8 mouse cellular contexts compared by ENCODE assay signal in genomic region chr19:22552179-22552578, GRCm38 (mm10).
A peak's percentile ranks its signal among the peaks of the same experiment; 100 is the strongest.
DNase-seq lines count a peak whose midpoint lies in the region; ATAC-seq and TF ChIP-seq lines count a peak whose summit lies in the region.
"Had no signal": no experiment of that assay in that cellular context is flagged by ENCODE, and none has a peak within 500 bp of the region (broad histone marks: within the 10 kb centered on the region; RNA-seq: fewer than 3 reads in every experiment).

No protein-coding gene starts in this region.

- DNase-seq in G1E (ENCODE audit: low spot score) = peak; percentile 9
- DNase-seq in adrenal gland, adult 18-20 months (ENCODE audit: low spot score in 2 of 2) = peak; percentile 49 to 54
- peak; percentile 30 to 63 for DNase-seq in cerebellum, postnatal 4 days (ENCODE audit: low spot score in 2 of 2)
- peak; percentile 49 for DNase-seq in gastrocnemius, postnatal 14 days
- DNase-seq in layer of hippocampus, adult 11-12 months (ENCODE audit: low spot score) = peak; percentile 67
- DNase-seq in lung, postnatal 0 days (ENCODE audit: low spot score) = peak; percentile 44
- DNase-seq in retina, postnatal 1 day = peak; percentile 73

- H3K36me3 ChIP-seq in G1E (replicated peaks) = no peaks in the 10 kb centered on the region
- no peaks in the 10 kb centered on the region for H3K36me3 ChIP-seq in lung, postnatal 0 days (ENCODE audit: insufficient read depth, low read length)
- H3K36me3 ChIP-seq: heart, embryonic 15.5 days had no signal

- H3K4me1 ChIP-seq in G1E (ENCODE audit: insufficient read depth, low read depth, low read length) = no peaks in the 10 kb centered on the region
- H3K4me1 ChIP-seq in lung, postnatal 0 days (ENCODE audit: insufficient read depth, low read depth, low read length) = no peaks in the 10 kb centered on the region

- no peak for TF ChIP-seq EP300 in lung, postnatal 0 days (IDR thresholded peaks at IDR 0.05)

- intact Hi-C loops in gastrocnemius, postnatal 14 days (cut with DNase I; ENCODE audit: low total_unique reads) = loop anchor here (2.0 kb wide), 1 partner anchor 331 kb away; no protein-coding TSS in a partner anchor

- ATAC-seq in G1E (ENCODE audit: extremely low read depth, insufficient number of reproducible peaks, low FRiP score, poor library complexity, severe bottlenecking) = no peak
- no peak for ATAC-seq in lung, postnatal 0 days

- no peak overlapping the region for H3K4me3 ChIP-seq in G1E (ENCODE audit: low read depth, low read length)
- H3K4me3 ChIP-seq in lung, postnatal 0 days (ENCODE audit: low read depth, low read length) = no peak overlapping the region
- H3K4me3 ChIP-seq: heart, embryonic 15.5 days had no signal

- TF ChIP-seq CTCF in G1E (IDR thresholded peaks at IDR 0.05; ENCODE audit: low read depth, low read length) = peak; percentile 54; the same call in 1 of the 2 replicates
- TF ChIP-seq CTCF in lung, postnatal 0 days (IDR thresholded peaks at IDR 0.05) = peak; percentile 78

- 25% methylated on average over 5 of the region's 5 CpGs for WGBS in lung, postnatal 0 days

- H3K4me2 ChIP-seq in lung, postnatal 0 days (replicated peaks; ENCODE audit: low read depth, low read length) = no peak overlapping the region
- H3K4me2 ChIP-seq: heart, embryonic 15.5 days had no signal

- H3K27me3 ChIP-seq in G1E (ENCODE audit: insufficient read depth, low read length) = no peaks in the 10 kb centered on the region
- no peaks in the 10 kb centered on the region for H3K27me3 ChIP-seq in lung, postnatal 0 days (replicated peaks; ENCODE audit: insufficient read depth, low read length)
- H3K27me3 ChIP-seq: heart, embryonic 15.5 days had no signal

- no peak overlapping the region for H3K9ac ChIP-seq in lung, postnatal 0 days (replicated peaks; ENCODE audit: low read depth)
- H3K9ac ChIP-seq: heart, embryonic 15.5 days had no signal

- H3K27ac ChIP-seq in lung, postnatal 0 days (ENCODE audit: low read length) = no peak overlapping the region
- H3K27ac ChIP-seq: heart, embryonic 15.5 days had no signal

- no peaks in the 10 kb centered on the region for H3K9me3 ChIP-seq in G1E (replicated peaks)
- H3K9me3 ChIP-seq in lung, postnatal 0 days (ENCODE audit: low read length) = no peaks in the 10 kb centered on the region
- H3K9me3 ChIP-seq: heart, embryonic 15.5 days had no signal

Comparison
In these comparisons a context has a peak if more than half of its experiments do, and no peak if none do; other contexts are left out.
1. DNase-seq: peak in every context shown above with its lines; median percentile 73 in retina, postnatal 1 day; 67 in layer of hippocampus, adult 11-12 months; 52 in adrenal gland, adult 18-20 months; 49 in gastrocnemius, postnatal 14 days; 46 in cerebellum, postnatal 4 days; 44 in lung, postnatal 0 days; 9 in G1E.